Mouse (Mus musculus) heart, postnatal 0 days (tissue): ENCODE results near the gene Mipep.

ENCODE experiments used
- CTCF ChIP-seq: IDR thresholded peaks from 2 replicates; pipeline ENCODE4 v1.5.1; 2016; ENCODE audit warnings: antibody characterized with exemption, control low read depth, low read depth
- EP300 ChIP-seq: IDR thresholded peaks from 2 replicates; pipeline ENCODE4 v1.6.1; 2016; ENCODE audit warnings: antibody characterized with exemption, low read depth

GRCm38 (mm10) chr14:60804978-60805377, 20.6 kb downstream of the Mipep start:
- TF ChIP-seq EP300, result no peak
- no peak for TF ChIP-seq CTCF
